Mouse (Mus musculus) spleen, adult 2 months (tissue): ENCODE results near the gene Dph3.

Experiments used
- CTCF ChIP-seq: fragments of 200-500 bp; IDR thresholded peaks from 2 replicates; pipeline ENCODE4 v1.5.1; 2011; ENCODE audit warnings: mild to moderate bottlenecking, inconsistent platforms; ENCODE audit not compliant: insufficient read depth, insufficient read length, insufficient replicate concordance; ENCODE audit errors: extremely low read depth
- POLR2A ChIP-seq: fragments of 200-500 bp; IDR thresholded peaks from 2 replicates; pipeline ENCODE4 v1.6.1; 2011; ENCODE audit warnings: low read depth, low read length, inconsistent platforms

- TF ChIP-seq POLR2A (no peak), CTCF (no peak)
Measured at GRCm38 (mm10) chr14:32124261-32124660, 38.7 kb upstream of the Dph3 start.
